Mouse (Mus musculus) embryonic facial prominence, embryonic 15.5 days (tissue): Measurements from ENCODE around the gene Crb2. TPM values are rescaled to one million over a fixed set of nuclear protein-coding genes. Genes with fewer than 3 reads are reported as not detected.

Experiments
- ATAC-seq: fragments of 200-750 bp; cut with Nextera tagmentation; 2 replicates; pipeline ENCODE4 v1.8.0; 2017; ENCODE audit warnings: low read depth, moderate TSS enrichment; ENCODE audit not compliant: insufficient number of reproducible peaks, low FRiP score, low TSS enrichment
- H3K27ac ChIP-seq: fragments of 300-500 bp; sonication (generic); replicated peaks from 2 replicates; pipeline ENCODE4 v1.5.1; 2015; ENCODE audit warnings: mild to moderate bottlenecking, inconsistent platforms
- H3K27me3 ChIP-seq: fragments of 300-500 bp; sonication (generic); 2 replicates; pipeline ENCODE4 v1.6.1; 2015; ENCODE audit warnings: inconsistent platforms
- H3K36me3 ChIP-seq: fragments of 300-500 bp; sonication (generic); 2 replicates; pipeline ENCODE4 v1.6.1; 2015; ENCODE audit warnings: mild to moderate bottlenecking, inconsistent platforms
- H3K4me1 ChIP-seq: fragments of 300-500 bp; sonication (generic); 2 replicates; pipeline ENCODE4 v1.6.1; 2015; ENCODE audit warnings: inconsistent platforms
- H3K4me2 ChIP-seq: fragments of 300-500 bp; sonication (generic); replicated peaks from 2 replicates; pipeline ENCODE4 v1.6.1; 2015; ENCODE audit warnings: mild to moderate bottlenecking, inconsistent platforms
- H3K4me3 ChIP-seq: fragments of 300-500 bp; sonication (generic); replicated peaks from 2 replicates; pipeline ENCODE4 v1.5.1; 2015; ENCODE audit warnings: mild to moderate bottlenecking, inconsistent platforms
- H3K9ac ChIP-seq: fragments of 300-500 bp; sonication (generic); 2 replicates; pipeline ENCODE4 v1.6.1; 2015; ENCODE audit warnings: inconsistent platforms
- H3K9me3 ChIP-seq: fragments of 300-500 bp; sonication (generic); replicated peaks from 2 replicates; pipeline ENCODE4 v1.6.1; 2016; ENCODE audit warnings: inconsistent platforms
- WGBS: fragments of 180-500 bp; shearing (Covaris S2); methylation state at CpG from one replicate; pipeline ENCODE4 v1.1.7; 2015; 5-methylcytosine and 5-hydroxymethylcytosine counted together
- polyA plus RNA-seq: library from polyadenylated mRNA; unstranded; fragments of >200 nt; fragmentation: Nextera tagmentation; extraction: Ambion mirVana; gene quantifications from 2 replicates; pipeline ENCODE4 v1.2.1, GENCODE M21; 2015

The Crb2 gene
- polyA plus RNA-seq, 1 experiment from 2014 or later: 0.15 TPM

DNA sequence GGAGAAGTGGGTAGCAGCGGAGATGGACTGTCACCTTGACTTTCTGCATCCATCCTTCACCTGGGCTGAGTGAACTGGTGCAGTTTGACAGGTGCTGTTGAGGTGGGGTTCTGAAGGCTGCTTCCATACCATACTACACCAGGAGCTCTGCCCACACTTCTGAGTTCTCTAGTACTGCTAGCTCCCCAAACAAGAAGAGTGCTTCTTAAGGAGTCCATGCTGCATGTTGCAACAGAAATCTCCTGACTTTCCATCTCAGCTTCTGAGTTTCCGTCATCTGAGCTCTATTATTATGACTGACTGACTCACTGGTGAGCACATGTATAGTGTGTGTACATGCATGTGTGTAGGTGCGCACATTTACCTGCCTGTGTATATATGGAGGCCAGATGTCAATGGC, 61.5 kb downstream of the Crb2 start:
- H3K9me3 ChIP-seq: no peaks in the 10 kb centered on the region
- no peaks in the 10 kb centered on the region for H3K27me3 ChIP-seq
- H3K36me3 ChIP-seq: no peaks in the 10 kb centered on the region
- H3K4me1 ChIP-seq: peaks cover 5% of the 10 kb centered on the region
- H3K27ac ChIP-seq: no peak overlapping the region
- no peak for ATAC-seq
- H3K4me3 ChIP-seq: no peak overlapping the region
- no peak overlapping the region for H3K4me2 ChIP-seq
- no peak overlapping the region for H3K9ac ChIP-seq
- 91% methylated on average over 3 of the region's 3 CpGs for WGBS

DNA sequence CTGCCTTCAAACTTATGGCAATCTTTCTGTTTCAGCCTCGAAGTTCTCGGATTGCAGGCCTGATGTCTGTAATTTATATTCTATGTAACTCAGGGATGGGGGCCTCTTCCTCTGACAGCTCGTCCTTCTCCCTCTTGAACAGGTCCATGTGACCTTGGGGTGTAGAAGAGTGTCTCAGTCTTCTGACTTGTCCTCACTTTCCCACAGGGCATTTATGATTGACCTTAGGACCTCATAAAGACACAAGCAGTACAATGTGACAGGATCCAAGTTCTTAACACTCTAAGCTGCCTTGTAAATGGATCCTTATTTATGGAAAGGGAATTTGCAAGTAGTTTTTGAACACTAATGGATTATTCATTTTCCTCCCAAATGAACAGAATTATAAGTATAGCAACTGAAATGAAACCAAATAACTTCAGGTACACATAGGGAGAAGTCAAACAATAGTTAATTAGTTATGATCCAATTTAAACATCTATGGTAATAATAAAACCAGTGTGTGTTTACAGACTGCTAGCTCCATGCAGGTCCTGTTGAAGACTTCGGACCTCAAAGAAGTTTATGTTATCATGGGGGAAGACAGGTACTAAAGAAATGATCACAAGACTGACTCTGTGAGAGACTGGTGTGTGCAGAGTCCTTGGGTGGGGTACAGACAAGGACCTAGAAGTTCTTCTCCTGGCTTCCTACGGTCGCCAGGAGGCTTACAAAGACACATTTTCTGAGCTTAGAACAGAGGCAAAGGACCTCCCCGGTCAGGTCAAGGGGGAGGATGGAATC, 62.3 kb downstream of the Crb2 start:
- Histone ChIP-seq H3K4me1 (peaks cover 12% of the 10 kb centered on the region), H3K4me2 (no peak overlapping the region), H3K9me3 (no peaks in the 10 kb centered on the region), H3K4me3 (no peak overlapping the region), H3K9ac (no peak overlapping the region), H3K27me3 (no peaks in the 10 kb centered on the region), H3K27ac (no peak overlapping the region), H3K36me3 (no peaks in the 10 kb centered on the region)
- no peak for ATAC-seq
- whole genome bisulfite sequencing: 79% methylated on average over 7 of the region's 7 CpGs

DNA sequence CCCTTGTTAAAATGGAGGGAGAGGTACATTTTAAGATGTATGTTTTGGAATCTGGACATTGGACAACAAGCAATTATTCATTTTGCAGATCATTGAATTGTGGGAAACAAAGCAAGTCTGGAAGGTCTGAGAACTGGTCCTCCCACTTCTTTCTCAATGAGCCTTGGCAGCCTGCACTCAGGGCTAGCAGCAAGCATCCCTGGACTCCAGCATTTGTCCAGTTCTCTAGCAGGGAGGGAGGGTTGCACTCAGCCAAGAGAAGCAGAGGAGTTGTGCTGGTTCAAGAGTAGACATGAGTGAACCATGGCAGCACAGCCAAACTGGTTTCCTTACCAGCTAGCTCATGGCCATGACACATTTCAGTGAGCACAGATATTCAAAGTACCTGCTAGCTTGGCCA, 63.9 kb downstream of the Crb2 start:
- Histone ChIP-seq H3K27ac (no peak overlapping the region), H3K9me3 (no peaks in the 10 kb centered on the region), H3K9ac (no peak overlapping the region), H3K36me3 (no peaks in the 10 kb centered on the region), H3K27me3 (no peaks in the 10 kb centered on the region), H3K4me1 (peaks cover 12% of the 10 kb centered on the region), H3K4me3 (no peak overlapping the region), H3K4me2 (no peak overlapping the region)
- ATAC-seq: no peak

DNA sequence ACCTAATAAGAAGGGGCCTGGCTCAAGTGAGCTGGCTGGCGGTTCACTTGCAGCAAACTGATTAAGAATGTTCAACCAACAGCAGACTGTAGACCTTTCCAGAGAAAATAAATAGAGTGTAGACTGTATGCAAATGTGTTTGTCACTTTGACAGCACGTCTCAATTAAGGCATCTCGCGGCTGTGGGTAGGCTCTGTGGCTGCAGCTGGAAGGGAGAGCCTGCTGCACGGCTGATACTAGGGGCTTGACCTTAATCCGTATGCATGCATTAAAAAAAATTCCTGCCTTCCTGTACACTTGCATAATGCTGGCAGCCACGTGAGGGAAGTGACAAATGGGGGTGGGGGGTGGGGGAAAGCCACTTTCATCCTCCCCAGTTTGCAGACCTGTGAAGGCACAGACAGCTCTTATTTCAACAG, 66.1 kb downstream of the Crb2 start:
- ATAC-seq: no peak
- Histone ChIP-seq H3K9ac (no peak overlapping the region), H3K4me3 (no peak overlapping the region), H3K4me2 (no peak overlapping the region), H3K27me3 (no peaks in the 10 kb centered on the region), H3K36me3 (peaks cover under 1% of the 10 kb centered on the region; the same call in 1 of the 2 replicates), H3K27ac (0 out of 2 replicates have a peak overlapping the region, but pooled peaks have one; percentile 39), H3K4me1 (peaks cover 12% of the 10 kb centered on the region), H3K9me3 (no peaks in the 10 kb centered on the region)
- WGBS: 9% methylated on average over 7 of the region's 7 CpGs

DNA sequence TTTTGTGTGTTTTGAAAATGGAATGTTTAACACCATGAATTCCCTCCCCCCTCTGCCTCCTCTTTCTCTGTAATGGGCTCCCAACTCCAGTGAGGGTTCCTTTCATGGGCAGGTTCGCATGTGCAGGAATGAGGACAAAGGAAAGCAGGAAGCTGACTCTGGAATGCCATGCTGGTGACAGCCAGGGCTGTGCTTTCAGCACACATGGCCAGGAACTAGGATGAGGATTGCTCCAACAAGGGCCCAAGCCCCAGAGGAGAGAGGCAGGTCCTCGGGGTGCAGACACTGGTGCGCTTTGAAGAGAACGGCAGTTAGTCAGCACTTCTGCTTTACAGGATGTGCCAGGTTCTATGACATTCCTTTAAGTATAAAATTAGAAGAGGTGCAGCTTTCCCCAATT, 66.7 kb downstream of the Crb2 start:
- no peak overlapping the region for H3K9ac ChIP-seq

More for the DNA sequence above, 66.7 kb downstream of the Crb2 start:
- peaks cover 5% of the 10 kb centered on the region; the same call in 1 of the 2 replicates for H3K36me3 ChIP-seq
- H3K4me2 ChIP-seq: no peak overlapping the region
- H3K4me1 ChIP-seq: peaks cover 12% of the 10 kb centered on the region
- ATAC-seq: no peak
- no peak overlapping the region for H3K4me3 ChIP-seq
- 31% methylated on average over 4 of the region's 4 CpGs for WGBS
- no peaks in the 10 kb centered on the region for H3K27me3 ChIP-seq
- no peaks in the 10 kb centered on the region for H3K9me3 ChIP-seq
- 0 out of 2 replicates have a peak overlapping the region, but pooled peaks have one; percentile 25 for H3K27ac ChIP-seq

Other genes with a start within 250 kb of the Crb2 start
- gene Strbp, start 72.4 kb upstream of the Crb2 start, polyA plus RNA-seq: 30.7 and 34.9 TPM in 2 replicates